Mouse (Mus musculus) MEL-GATA-1-ER (cell line): Measurements from ENCODE around the gene Cx3cr1.
"Not testable (repeated sequence)": the region's sequence is repeated elsewhere in the genome, so short reads cannot be mapped to it uniquely, and the experiment has no call there.

Experiments
- DNase-seq: peaks from one replicate; pipeline ENCODE4 v3.0.0-alpha.2; 2012; ENCODE audit warnings: low read depth; ENCODE audit errors: extremely low read depth

Cx3cr1 gene

DNA sequence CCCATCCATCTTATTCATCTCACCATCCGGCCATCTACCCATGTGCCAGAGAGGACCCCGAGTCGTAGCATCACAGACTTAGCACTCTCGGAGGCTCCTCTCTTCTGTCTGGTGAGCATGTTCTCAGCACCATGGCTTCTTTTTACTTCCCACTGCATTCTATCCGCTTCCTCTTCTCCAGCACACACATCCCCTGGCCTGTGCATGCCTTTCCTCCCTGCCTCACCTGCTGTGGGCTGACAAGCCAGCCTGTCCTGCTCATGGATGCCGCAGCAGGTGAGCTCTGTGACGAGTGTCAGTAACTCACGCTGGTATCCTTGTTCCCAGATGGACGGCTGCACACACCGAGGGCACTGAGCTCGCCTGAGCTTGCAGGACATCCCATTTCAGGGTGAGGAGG, at the start of gene Cx3cr1:
Cx3cr1 (minus strand) TSS at position 101 of the 400 bp plus-strand sequence.
- DNase-seq = no peak

DNA sequence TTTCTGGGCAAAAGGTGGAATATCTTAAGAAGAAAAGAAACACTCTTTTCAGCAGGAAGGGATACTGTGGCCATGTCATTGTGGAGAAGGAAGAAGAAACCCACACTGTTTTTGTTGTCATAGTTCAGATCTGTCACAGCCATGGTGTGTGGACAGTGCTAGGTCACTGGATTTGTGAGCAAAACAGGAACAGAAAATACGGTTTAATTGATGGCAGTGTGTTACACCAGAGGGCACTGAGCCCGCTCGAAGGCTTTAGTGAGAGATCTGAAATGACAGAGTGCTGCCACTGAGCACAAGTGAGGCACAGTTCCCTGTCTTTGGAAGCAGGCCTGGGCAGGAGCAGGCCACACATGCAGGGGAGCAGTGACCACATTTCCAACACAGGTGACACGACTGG, 48.5 kb upstream of the Cx3cr1 start:
- DNase-seq = no peak

DNA sequence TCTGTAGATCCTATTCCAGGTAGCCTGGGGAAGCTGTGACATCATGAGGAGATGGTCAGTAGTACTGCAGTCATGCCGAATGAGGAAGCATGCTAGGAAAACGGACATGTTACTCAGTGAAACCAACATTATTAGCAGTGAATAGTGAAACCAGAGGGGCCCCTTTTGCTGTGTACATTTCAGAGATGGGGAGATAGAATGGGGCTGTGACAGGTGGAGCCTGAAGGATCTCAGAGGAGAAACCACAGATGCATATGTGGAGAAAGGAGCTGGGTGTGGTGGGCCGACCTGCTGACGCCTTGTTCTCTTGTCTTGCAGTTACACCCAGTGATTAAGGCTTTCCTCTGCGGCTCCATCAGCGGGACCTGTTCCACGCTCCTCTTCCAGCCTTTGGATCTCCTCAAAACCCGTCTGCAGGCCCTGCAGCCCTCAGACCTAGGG, 46.5 kb upstream of the Cx3cr1 start:
- DNase-seq = peak; percentile 77

DNA sequence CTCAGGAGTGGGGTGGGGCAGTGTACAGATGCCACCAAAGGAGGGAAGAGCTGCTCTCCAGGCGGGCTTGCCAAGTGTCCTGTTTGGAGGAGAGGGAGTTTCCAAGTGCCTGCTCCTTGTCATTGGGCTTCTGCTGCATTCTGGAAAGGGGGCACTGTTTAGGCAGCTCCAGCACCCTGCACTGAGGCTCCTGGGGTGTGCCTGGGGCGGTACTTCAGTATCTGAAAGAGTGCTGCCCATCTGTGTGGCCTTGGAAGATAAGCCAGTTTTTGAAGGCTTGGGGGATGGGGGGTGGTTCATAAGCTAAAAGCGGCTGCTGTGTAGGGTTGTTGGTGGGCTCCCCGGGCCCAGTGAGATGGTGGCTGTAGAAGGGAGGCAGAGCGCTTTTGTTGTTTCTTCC, 45.9 kb upstream of the Cx3cr1 start:
- DNase-seq = peak; percentile 93

DNA sequence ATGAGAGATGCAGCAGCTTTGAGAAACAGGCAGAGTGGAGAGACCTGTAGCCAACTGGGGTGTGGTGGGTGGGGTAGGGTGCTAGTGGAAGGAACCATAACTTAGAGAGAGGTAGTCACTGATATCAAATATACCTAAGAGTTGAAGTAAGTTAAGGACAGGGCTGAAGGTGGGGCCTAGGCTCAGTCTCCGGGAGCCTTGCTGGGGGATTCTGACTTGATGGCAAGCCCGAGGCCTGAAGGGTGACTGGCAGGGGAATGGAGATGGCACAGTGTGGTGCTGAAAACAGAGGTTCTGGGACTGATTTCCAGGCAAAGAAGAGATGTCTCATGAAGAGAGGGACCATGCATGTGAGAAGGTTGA, 45.1 kb upstream of the Cx3cr1 start:
- no peak for DNase-seq

DNA sequence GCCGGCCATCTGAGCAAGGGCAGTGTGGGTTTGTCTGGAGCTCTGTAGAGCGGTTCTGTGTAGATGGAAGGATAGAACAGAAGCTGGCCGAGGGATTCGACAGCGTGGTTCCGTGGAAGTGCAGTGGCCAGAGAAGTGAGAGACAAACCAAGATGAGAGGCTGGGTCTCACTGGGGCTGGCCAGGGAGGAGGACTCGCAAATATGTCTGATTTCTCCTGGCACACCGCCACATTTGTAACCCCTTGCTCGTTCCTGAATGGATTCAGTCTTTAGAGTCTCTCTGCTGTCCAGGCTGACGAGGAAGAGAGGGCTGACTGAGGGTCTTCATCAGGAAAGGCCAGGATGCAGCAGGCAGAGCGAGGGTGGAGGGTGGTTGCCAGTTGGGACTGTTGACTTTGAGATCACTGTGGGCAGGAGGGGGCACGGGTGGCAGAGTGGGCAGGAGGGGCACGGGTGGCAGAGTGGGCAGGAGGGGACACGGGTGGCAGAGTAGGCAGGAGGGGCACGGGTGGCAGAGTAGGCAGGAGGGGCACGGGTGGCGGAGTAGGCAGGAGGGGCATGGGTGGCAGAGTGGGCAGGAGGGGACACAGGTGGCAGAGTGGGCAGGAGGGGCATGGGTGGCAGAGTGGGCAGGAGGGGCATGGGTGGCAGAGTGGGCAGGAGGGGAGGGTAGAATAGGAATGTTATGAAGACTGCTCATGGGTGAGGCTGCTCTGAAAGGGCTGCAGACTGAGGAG, 44.5 kb upstream of the Cx3cr1 start:
- no peak for DNase-seq

DNA sequence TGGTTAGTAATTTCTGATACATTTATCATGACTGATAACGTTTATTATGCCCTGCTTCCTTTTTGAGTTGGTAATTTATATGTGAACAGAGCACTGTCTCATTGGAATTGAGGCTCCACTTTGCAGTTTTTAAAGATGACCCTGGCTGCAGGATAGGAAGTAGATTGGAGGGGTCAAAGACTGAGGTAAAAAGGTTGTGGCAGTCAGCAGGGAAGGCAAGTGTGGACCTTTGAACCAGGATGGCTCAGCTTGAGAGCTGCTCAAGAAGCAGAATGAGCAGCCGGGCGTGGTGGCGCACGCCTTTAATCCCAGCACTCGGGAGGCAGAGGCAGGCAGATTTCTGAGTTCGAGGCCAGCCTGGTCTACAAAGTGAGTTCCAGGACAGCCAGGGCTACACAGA, 43.8 kb upstream of the Cx3cr1 start:
- DNase-seq = no peak

DNA sequence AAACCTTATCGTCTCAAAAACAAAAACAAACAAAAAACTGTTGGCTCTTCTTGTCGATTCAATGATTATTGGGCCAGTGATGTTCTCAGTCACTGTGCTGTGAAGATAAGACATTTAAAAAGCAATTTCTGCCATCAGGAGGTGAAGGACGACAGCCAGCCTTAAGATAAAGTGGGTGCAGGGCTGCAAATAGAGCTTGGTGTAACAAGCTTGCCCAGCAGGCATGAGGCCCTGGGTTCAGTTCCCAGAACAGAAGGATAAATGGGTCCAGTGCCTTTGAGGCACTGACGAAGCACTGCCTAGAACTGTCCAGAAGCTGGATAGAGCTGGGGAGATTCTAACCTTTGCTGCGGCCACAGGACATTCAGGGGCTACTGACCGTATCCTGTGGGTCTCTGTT, 42.8 kb upstream of the Cx3cr1 start:
- peak; percentile 65 for DNase-seq

DNA sequence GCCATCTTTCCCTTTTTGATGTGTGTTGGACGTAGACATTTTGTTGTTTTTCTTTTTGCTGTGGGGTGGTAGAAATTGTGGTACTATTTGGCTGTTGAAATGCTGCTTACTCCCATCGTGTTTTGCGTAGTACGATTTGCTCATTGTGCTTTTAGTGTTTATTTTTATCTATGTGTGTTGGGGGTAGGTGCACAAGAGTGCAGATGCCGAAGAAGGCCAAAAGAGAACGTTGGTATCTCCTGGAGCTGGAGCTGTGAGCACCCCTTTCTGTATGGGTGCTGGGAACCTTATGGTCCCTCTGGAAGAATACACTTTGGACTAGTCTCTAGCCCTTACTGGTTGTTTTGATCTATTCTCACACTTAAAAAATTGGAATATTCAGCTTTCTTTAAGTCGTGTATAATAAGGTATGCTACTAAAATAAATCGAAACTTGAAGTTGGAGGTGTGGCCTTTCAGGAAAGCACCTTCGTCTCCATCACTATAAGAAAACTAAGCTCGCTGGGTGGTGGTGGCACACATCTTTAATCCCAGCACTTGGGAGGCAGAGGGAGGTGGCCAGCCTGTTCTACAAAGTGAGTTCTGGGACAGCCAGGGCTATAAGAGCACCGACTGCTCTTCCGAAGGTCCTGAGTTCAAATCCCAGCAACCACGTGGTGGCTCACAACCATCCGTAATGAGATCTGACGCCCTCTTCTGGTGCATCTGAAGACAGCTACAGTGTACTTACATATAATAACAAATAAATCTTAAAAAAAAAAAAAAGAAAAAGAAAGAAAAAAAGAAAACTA, 41.7 kb upstream of the Cx3cr1 start:
- DNase-seq = no peak

DNA sequence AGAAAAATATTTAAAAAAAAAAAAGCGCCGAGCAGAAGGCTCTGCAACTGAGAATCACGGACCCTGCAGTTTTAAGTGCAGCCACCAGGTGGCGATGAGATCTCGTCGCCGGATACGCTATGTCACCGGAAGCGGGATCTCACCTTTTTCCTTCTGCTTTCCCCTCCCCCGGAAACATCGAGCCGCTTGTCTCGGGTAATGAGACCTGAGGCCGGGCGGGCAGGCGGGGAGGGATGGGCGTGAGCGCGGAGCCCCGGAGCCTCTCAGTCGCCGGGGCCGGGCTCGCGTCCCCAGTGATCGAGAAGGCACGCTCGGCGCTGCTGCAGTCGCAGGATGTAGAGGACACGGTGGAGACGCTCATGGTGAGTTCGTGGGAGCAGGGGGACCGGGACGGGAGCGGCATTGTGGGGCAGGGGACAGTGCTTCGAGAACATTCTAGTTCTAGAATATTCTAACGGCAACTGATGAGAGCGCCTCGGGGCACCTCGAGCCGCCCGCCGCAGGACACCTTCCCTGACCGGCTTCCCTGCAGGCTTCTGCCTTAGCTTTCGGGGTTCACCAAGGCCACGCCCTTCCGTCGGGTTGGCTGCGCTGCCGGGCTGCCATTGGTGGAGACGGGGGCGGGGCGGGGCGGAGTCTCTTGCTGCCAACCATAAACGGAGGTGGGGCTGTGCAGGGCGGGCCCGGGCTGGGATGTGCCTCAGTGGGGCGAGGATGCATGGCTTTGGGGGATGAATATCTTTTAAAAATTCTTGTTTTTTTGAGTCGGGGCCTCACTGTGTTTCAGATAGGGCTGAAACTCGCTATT, 40.7 kb upstream of the Cx3cr1 start, which contains the start of gene Slc25a38:
Slc25a38 (plus strand) TSS at position 164 of the 808 bp plus-strand sequence.
- peak; percentile 81 for DNase-seq

DNA sequence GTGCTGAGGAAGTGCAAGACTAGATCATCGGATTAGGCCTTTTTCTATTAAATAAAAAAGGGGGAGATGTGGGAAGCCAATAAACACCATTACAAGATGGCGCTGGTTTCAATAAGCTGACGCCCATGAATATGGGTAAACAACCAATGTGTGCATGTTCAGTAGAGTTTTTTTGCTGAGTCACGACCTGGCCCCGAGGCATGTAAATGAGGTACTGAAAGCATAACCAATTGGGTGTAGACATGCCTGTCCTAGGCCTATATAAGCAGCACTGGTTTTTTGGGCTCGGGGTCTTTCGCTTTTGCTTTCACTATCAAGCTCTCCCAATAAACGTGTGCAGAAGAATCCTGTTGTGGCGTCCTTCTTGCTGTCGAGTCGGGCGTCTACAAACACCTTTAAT, 39.3 kb upstream of the Cx3cr1 start:
- not testable (repeated sequence) for DNase-seq

DNA sequence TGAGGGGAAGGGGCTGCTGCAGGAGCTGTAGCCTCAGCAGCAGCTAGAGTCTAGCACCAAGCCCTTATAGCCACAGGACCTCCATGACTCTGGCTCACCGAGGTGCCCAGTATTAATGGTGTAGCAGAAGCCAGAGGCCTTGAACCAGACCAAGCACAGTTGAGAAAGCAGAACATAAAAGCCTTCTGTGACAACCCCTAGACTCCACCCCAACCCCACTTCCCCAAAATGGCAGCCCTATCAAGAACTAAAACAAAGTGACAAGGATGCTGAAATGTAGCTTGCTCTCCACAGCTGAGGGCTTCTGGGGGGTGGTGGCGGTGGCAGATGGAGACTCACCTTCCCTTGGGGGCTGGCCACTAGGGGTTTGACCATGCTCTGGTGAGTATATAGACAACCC, 31.5 kb upstream of the Cx3cr1 start:
- no peak for DNase-seq

DNA sequence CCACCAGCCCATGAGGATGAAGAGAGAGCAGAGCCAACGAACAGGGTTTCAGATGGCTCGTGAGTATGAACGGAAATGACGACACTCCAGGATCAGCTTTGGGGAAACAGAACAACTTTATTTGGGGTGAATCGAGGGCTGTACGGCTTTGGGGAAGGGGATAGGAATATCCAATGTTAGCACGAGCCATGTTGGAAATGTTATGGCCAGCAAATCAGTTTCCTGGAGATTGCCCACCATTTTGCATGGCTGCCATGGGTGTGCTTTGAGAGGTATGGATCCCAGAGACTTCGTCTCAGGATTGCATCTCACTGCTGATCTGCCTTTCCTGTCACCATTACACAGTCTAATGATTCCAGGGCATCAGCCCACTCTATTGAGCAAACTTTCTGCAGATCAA, 29.6 kb upstream of the Cx3cr1 start:
- DNase-seq = no peak

DNA sequence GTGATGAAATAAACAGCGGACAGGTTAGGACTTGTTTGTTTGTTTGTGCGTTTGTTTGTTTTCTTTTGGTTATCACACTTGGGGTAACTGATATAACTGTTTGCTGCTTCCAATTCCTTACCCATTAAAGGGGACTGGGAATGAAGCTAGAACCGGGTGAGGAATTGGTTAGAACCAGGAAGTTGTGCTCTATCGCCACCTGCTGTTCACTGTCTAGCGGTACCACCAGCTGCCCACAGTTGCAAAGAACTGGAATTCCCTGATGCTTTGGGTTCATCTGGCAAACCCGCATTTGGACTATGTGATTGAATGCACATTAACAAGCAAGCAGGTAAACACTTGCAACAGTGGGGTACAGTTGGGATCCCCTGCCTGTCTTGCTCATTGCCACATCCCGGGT, 29.0 kb upstream of the Cx3cr1 start:
- DNase-seq = no peak

DNA sequence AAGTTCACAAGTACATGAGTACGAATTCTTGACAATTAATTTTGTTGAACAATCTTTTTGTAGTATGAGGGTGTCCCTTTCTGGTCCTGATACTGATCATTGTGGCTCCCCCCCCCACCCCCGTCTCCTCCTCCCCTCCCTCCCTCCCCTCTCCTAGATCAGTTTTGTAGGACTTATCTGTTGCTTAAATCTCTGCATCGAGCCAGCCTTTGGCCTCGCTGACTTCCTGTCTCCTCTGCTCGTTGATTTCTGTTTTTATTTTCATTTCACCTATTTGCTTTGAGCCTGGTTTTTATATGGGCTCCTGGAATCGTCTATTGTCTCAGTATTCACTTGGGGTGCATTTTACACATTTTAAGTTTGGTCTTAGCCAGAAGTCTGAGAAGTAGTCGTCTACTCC, 26.2 kb upstream of the Cx3cr1 start:
- DNase-seq = no peak

DNA sequence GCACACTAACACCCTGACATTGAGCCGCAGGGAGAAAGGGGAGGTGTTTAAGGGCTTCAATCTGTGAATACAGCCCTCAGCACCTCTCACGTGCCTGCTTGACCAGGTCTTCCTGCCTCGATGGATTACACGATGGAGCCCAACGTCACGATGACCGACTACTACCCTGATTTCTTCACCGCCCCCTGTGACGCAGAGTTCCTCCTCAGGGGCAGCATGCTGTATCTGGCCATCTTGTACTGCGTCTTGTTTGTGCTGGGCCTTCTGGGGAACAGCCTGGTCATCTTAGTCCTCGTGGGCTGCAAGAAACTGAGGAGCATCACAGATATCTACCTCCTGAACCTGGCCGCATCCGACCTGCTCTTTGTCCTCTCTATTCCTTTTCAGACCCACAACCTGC, 24.0 kb upstream of the Cx3cr1 start:
- DNase-seq = no peak

DNA sequence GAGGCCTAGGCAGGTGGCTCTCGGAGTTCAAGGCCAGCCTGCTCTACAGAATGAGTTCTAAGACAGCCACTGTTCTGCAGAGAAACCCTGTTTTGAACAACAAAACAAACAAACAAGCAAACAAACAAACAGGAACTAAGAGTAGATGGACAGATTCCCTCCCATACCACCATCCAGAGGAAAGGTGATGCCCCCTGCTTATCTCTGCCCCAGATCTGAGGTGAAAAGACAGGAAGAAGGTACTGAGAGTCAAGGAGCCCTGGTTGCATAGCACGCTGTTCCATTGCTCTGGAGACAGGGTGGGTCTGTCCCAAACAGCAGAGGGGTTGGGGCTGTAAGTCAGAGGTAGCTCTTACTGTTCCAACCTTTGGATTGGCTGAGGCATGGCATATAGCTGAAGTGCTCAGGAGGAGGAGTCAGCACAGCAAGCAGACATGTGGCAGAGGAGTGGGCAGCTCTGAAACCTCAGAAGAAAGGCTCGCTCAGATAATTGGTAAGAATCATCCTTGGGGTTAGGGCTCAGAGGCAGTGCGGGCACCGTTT, 22.1 kb upstream of the Cx3cr1 start, which contains the start of gene Ccr8:
Ccr8 (plus strand) TSS at position 419 of the 543 bp plus-strand sequence.
- no peak for DNase-seq

DNA sequence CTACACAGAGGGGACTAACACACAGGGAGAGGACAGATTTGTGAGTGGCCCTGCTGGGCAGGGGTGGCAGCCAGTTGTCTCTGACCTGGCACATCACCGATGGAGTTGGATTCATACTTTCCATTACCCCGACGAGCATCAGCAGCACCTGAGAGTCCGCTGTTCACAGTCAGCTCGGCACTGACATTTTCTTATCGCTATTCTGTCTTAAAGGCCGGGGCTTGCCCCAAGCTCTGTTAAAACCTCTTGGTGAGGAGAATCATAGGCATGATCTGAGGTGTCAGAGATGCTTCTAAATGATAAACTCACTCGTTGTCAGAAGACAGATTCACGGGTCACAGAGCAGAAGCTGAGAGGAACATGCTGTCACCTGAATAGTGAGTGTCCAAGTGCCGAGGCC, 21.4 kb upstream of the Cx3cr1 start:
- no peak for DNase-seq

DNA sequence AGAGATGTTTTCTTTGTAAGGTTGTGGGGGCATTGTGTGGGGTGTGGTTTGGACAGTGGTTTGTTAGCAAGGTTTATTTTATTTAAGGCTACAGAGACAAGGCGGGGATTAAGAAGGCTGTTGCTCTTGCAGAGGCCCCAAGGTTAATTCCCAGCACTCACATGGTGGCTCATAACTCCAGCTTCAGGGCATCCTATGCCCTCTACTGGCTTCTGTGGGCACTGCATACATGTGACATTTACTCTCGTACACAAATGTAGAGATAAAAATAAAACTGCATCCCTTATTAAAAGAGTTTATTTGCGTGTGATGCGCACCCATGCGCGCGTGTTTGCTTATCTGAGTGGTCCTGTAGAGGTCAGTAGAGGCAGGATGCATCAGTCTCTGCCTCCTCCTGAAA, 19.4 kb upstream of the Cx3cr1 start:
- no peak for DNase-seq

DNA sequence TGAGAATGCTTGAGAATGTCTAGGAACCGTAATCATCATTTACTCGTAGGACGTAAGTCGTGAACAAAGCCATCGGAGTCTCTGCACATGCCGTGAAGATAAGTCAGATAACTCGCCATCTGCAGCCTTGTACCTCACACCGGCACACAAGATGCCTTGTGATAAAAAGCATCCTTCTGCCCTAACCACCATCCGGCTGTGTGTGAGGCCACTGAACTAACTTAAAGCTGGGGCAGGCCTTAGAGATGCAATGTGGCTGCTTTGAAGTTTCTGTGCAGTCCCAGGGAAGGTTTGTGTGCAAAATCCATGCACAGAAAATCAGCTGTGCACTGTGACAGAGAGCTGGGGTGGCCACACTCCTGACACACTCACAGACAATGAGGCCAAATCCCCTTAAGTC, 14.7 kb upstream of the Cx3cr1 start:
- no peak for DNase-seq

DNA sequence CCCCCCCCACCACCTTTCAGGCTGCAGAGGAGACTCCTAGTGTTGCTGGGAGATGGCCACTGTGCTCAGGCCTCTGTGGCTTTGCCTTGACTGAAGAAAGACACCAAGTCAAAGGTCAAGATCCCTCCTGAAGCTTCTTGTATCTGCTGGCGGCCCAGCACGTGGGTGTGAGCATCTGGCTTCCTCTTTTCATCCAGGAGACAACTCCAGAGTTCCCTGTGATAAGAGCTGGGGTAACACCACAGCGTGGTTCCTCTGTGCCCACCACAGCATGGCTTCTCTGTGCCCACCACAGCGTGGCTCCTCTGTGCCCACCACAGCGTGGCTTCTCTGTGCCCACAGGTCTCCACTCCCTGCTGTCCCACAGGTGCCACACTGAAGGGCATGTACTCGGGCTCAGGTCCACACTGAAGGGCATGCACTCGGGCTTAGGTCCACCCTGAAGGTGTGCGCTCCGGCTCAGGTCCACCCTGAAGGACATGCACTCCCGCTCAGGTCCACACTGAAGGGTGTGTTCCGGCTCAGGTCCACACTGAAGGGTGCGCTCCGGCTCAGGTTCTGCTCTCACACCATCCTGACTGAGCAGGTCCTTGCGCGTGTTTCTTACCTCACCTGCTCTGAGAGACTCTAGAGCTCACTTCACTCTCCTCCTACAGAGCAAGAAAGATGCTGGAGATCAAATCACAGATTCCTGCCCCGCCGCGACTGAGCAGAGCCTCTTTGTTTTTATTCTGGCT, 13.6 kb upstream of the Cx3cr1 start:
- DNase-seq = peak; percentile 53
